Mouse (Mus musculus) left cerebral cortex, postnatal 4 days (tissue): ENCODE measurements around the gene Trem3. TPM values are rescaled to one million over a fixed set of nuclear protein-coding genes. Genes with fewer than 3 reads are reported as not detected.
A peak's percentile ranks its signal among the peaks of the same experiment; 100 is the strongest.

Source experiments
- DNase-seq: peaks from one replicate; pipeline ENCODE4 v3.0.0-alpha.2; 2022
- intact Hi-C: fragments of 180-260 bp; cut with DNase I; formaldehyde crosslinking; loops from one replicate; pipeline ENCODE4 v1.15.1; 2025
- total RNA-seq, 2 experiments: library from RNA; stranded (reverse); gene quantifications; 2 replicates each; pipeline ENCODE4 v1.2.3; 2021

The Trem3 gene
- total RNA-seq, 2 experiments from 2014 or later = 0.36 to 0.66 TPM

GRCm38 (mm10) chr17:48269833-48270232 is 22.3 kb downstream of the Trem3 start:
- intact Hi-C loops = loop anchor here (10.0 kb wide), 1 partner anchor 125 kb away; no protein-coding TSS in a partner anchor

DNA sequence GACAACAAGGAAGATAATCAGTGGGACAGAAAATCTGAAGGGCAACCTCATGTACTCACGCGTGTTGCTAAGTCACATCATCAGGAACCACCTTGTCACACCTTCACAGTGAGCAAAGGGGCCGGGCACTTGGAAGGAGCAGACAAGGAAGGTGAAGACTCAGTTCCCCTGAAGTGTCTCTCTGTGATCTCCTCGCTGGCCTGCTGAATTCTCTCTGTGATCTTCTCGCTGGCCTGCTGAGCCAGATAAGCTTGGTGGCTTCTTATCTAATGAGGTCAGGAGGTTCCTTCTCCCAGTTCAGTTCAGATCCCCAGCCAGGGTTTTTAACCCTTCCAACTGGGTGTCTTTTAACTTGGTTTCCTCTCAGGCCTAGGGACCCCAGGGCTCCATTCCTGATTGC is 24.6 kb downstream of the Trem3 start:
- intact Hi-C loops = loop anchor here (10.0 kb wide), 1 partner anchor 123 kb away; no protein-coding TSS in a partner anchor

More at GRCm38 (mm10) chr17:48269833-48270232, 22.3 kb downstream of the Trem3 start:
- no peak for DNase-seq

DNA sequence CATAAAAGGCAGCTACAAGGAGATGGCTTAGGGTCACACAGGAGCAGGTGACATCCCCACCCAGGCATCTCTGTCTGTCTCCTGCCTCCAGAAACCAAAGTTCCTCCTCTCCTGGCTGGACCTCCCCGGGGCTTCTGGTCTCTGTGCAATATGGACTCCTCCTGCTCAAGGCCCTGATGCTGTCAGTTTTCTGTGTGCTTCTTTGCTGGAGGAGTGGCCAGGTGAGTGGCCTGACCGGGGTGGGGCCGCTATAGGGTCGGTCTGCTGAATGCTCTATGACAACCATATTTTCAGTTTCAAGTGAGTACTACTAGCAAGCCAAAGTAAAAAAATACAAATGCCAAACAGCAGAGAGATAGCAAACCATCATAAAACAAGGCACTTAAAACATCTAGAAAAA is 25.0 kb downstream of the Trem3 start:
- no peak for DNase-seq
- intact Hi-C loops = loop anchor here (10.0 kb wide), 1 partner anchor 122 kb away; no protein-coding TSS in a partner anchor

More for the DNA sequence above, 24.6 kb downstream of the Trem3 start:
- DNase-seq = no peak

DNA sequence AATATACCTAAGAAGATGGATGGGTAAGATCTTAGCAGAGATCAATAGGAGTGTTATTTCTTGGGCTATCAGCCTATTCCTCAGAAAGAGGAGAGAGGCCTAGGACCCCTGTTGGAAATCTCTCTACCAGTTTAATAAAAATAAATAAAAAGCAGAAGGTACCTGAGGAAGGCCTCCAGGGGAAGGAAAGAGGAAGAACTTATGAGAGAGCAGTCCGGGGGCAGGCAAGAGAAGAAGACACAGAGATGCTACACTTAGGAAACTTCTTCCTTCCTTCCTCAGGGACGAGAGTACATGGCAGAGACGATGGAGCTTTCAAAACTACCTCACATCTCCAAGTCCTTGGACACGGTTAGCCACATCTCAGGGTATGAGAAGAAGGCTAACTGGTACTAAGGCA is 26.5 kb downstream of the Trem3 start:
- intact Hi-C loops = loop anchor here (10.0 kb wide), 1 partner anchor 121 kb away; no protein-coding TSS in a partner anchor
- no peak for DNase-seq

DNA sequence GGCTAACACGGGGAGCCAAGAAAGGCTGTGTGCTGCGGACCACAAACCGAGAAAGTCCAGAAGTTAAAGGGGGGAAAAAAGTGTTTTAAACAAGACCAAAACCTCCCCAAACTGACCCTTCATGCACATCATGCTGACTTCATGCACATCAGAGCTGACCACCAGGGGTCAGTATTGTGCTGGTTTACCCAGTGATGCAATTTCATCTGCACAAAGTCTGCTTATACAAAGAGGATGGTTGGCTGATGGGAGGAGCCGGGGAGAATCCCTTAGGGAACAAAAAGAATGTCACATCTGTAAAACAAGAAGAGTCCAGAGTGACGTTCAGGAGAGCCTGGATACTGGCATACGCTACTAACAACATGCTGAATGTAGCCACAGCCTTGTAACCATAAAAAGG is 27.3 kb downstream of the Trem3 start:
- intact Hi-C loops = loop anchor here (10.0 kb wide), 1 partner anchor 120 kb away; no protein-coding TSS in a partner anchor
- DNase-seq = peak; percentile 83

DNA sequence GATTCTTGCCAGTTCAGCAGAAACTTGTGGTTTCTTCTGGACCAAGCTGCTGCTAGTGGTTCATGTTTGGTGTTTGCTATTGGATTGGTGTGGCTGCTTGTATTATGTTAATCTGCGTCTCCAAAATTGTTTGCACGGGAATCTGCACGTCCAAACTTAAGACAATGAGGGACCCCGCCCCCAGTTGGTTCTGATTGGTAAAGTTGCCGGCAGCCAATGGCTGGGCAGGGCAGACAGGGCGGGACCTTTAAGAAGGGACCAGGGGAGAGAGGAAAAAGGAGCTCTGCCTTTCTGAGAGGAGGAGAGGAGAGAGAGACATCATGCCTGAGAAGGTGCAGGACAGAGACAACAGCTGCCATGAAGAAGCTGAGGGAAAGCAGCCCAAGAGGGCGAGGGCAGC is 28.2 kb downstream of the Trem3 start:
- intact Hi-C loops = loop anchor here (10.0 kb wide), 1 partner anchor 119 kb away; no protein-coding TSS in a partner anchor
- no peak for DNase-seq

DNA sequence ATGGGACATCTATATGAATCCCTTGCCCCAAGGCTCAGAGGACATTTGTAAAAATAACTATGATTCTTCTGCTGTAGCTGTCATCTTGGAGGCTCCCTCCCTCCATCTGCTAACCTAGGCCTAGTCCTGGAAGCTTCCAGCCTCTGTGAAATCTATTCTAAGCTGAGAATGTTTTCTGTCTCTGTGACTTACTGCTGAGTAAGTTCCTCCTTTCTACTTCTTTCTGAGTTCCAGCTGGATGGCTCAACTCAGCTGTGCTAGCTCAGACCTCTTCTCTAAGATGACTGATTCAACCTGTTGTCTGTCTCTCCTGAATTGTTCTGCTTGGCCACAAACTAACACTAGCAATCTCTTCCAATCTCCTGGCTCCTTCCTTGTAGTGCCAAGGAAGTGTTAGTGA is 30.8 kb downstream of the Trem3 start:
- intact Hi-C loops = loop anchor here (10.0 kb wide), 1 partner anchor 116 kb away; no protein-coding TSS in a partner anchor

GRCm38 (mm10) chr17:48279002-48279401 is 31.4 kb downstream of the Trem3 start:
- intact Hi-C loops = loop anchor here (10.0 kb wide), 1 partner anchor 116 kb away; no protein-coding TSS in a partner anchor
- no peak for DNase-seq

More for the DNA sequence above, 30.8 kb downstream of the Trem3 start:
- DNase-seq = no peak

GRCm38 (mm10) chr17:48280943-48281738 is 33.6 kb downstream of the Trem3 start:
- no peak for DNase-seq

GRCm38 (mm10) chr17:48281739-48282085 is 34.1 kb downstream of the Trem3 start:
- intact Hi-C loops = no loop called here
- DNase-seq = peak; percentile 24

More at GRCm38 (mm10) chr17:48280943-48281738, 33.6 kb downstream of the Trem3 start:
- intact Hi-C loops = no loop called here

DNA sequence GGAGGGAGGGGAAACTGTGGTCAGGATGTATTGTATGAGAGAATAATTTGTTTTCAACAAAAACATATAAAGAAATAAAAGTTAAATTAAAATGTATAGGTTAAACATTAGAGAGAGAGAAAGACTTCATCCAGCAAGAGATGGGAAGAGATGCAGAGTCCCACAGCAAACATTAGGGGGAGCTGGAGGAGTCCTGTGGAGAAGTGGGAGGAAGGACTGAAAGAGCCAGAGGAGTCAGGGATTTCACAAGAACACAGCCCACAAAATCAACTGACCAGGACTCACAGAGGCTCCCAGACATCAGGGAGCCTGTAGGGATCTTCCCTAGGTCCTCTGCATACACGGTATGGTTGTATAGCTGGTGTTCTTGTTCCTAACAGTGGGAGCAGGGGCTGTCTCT is 39.2 kb downstream of the Trem3 start:
- DNase-seq = no peak
- intact Hi-C loops = no loop called here

- no peak for DNase-seq
- intact Hi-C loops = no loop called here
Measured at GRCm38 (mm10) chr17:48287276-48287675, 39.7 kb downstream of the Trem3 start.

GRCm38 (mm10) chr17:48293500-48294194 is 46.1 kb downstream of the Trem3 start:
- intact Hi-C loops = no loop called here
- DNase-seq = no peak

DNA sequence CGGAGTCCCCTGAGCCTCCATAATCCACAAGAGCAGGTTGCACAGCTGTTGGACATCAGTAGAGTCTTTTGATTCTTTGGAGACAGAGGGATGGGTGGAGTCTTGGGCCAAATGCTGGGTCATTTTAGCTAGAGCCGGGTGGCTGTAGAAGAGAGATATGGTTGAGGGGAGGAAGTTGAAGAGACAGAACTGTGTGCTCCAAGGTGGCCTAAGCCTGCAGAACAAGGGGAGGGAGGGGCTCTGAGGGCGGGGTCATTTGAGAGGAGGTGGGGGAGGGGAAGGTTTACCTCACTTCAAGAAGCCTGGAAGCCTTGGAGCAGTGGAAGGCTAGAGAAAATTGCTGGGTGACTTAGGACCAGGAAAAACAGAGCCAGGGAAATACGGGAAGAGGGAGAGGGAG is 51.6 kb downstream of the Trem3 start, which contains the start of gene Treml2:
TSS of gene Treml2 (plus strand) at position 296 of the 400 bp plus-strand sequence.
- no peak for DNase-seq
- intact Hi-C loops = no loop called here

DNA sequence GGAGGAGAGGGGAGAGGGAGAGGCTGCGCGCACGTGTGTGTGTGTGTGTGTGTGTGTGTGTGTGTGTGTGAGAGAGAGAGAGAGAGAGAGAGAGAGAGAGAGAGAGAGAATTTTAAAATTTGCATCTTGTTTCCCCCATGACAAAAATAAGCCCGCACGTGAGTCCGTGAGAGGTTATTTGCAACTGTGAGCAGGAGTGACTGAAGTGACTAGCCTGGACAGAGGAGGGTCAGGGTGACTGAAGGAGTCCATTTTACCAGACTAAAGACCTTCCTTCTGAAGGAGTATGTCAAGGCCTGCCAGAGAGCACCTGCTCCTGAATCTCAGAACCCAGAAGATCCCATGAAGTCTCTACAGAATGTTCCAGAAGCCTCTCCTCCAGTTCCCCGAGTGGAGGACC is 52.2 kb downstream of the Trem3 start:
- DNase-seq = no peak
- intact Hi-C loops = no loop called here

GRCm38 (mm10) chr17:48300199-48300598 is 52.6 kb downstream of the Trem3 start:
- intact Hi-C loops = no loop called here
- DNase-seq = no peak

DNA sequence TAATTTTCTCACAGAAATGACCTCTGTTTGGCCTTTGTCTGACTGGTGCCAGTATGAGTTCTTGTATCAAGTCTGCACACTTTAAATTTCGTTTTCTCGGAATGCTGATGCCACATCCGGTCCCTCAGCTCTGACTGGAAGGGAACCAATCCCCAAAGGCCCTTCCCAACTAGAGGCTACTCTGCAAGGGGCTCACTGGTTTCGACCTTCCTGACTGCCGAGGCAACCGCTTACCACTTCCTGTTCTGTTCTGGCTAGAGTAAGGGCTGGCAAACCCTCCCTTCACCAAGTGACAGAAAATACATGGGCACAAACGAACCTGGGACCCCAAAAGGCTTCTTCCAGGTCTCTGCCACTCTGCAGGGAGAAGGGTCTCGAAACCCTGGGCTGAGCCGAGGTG is 53.3 kb downstream of the Trem3 start:
- intact Hi-C loops = no loop called here
- no peak for DNase-seq

GRCm38 (mm10) chr17:48301792-48302191 is 54.2 kb downstream of the Trem3 start:
- intact Hi-C loops = no loop called here
- no peak for DNase-seq
